Mouse (Mus musculus) embryo, embryonic 11 days (tissue): ENCODE results near the gene Alg11.

Experiments
- DNase-seq: peaks from one replicate; pipeline ENCODE4 v3.0.0-alpha.2; 2015

Alg11 gene

DNA sequence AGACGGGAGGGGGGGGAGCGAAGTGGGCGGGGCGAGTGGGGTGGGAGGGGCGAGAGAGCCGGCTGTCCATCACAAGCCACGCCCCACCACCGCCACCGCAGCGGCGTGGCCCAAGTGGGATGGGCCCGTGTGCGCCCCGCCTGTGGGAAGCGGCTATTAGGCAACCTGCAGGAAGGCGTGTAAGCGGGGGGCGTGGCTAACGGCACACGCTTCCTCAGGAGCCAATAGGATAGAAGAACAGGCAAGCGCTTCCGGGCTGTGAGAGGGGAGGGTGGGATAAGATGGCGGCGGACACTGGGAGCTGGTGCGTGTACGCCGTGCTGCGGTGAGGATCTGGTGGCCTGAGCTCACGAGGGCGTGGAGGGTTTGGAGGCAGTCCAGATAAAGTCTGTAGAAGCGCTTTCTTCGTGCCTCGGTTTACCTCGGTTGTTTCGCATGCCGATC lies at the start of gene Alg11:
Gene Alg11, plus strand, starts transcription at position 276 of the 444 bp plus-strand sequence.
- DNase-seq = peak; percentile 99

DNA sequence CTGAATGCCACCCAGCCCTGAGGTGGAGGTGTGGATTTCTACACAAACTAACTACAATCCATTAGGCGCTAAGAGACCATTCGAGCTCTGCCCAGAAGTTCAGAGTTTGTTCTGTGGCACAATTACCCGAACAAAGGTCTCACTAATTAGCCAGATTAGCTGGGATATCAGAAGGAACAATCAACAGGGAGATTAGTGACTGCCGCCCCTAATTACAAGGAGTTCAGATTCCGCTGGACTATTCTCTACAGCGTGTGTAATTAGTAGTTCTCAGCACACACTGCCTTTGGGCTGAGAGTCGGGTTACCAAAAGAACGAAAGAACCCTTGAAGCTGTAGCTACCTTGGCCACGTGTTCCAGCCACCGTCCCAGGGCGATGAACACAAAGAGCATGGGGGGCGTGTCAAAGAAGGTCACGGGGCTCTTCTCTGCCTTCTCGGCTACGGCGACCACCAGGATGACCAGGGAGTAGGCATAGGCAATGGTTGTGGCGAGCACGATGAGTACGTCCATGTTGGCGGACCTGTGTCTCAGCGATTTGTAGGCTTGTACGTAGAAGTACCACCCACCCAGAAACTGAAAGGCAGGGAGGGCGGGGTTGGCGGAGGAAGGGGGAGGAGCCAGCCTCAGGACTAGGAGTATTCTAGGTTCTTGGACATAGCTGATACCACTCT lies 47.4 kb upstream of the Alg11 start:
- peak; percentile 22 for DNase-seq

GRCm38 (mm10) chr8:22017731-22018130 lies 42.8 kb upstream of the Alg11 start:
- no peak for DNase-seq

DNA sequence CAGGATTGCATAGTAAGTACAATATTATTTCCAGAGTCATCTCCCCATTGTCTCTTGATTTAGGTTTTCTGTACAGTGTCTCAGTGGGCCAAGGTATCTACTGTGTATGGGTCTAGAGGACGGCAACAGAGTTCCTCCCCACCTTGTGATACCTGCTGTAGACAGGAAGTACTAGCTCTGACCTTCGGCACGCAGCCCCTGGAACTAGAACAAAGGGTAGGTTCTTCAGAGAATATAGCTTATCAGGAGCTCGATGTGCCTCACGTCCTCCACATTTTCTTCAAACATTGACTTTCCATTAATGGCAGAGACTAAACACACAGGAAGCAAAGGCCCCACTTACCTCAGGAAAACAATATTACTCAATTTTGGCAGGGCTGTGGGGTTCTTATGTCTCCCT lies 41.0 kb upstream of the Alg11 start:
- no peak for DNase-seq

GRCm38 (mm10) chr8:22022244-22022643 lies 38.3 kb upstream of the Alg11 start:
- DNase-seq = peak; percentile 24

DNA sequence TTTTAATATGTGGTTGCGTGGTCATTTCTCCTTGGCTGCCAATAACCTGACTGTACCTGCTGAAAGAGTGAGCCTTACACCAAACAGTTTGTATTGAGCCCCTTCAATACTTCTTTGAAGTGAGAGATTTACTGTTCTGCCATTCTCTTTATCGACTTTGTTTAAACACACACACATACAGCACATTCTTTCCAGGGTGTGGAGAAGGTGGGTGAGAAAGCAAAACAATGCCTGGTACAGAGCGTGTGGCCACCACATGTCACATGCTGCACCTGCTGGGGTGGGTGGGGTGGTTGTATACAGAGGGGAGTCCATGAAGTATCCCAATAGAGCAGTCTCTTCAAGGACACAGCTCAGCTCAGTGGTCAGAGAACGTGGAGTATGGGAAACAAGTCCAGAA lies 35.3 kb upstream of the Alg11 start:
- DNase-seq = no peak

DNA sequence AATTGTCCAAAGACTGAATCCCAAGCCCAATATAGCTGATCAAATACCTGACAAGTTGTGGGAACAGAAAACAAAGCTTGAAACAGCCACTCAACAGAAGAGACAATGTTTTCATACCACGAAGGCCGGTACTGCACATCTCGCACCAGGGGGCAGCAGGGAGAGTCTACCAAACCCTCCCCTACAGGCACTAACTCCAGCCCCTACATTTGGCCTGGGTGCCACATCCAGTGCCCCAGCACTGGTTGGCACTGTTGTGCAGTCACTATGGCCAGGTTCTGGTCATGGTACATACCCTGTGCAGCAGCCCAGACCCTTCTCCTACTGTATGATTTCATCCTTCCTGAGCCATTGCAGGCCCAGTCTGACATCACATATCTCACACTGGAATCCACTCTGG lies 31.5 kb upstream of the Alg11 start:
- no peak for DNase-seq

GRCm38 (mm10) chr8:22030990-22031389 lies 29.5 kb upstream of the Alg11 start:
- no peak for DNase-seq

DNA sequence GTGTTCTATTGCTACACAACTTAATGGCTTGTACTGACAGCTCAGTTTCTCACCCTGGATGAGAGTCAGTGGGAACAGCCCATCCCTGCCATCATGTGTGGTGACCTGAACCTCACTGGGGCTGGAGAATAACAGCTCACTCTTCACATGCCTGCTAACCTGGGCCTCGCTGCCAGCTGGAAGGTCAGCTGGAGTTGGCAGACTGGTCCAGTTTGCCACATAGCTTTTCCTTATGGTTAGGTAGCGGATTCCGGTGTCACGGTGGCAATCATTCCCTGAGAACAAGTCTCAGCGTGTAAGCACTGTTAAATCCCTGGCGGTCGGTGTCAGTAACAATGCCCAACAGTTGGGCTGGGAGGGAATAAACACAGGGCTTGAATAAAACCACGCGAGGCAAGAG lies 24.4 kb upstream of the Alg11 start:
- DNase-seq = no peak

DNA sequence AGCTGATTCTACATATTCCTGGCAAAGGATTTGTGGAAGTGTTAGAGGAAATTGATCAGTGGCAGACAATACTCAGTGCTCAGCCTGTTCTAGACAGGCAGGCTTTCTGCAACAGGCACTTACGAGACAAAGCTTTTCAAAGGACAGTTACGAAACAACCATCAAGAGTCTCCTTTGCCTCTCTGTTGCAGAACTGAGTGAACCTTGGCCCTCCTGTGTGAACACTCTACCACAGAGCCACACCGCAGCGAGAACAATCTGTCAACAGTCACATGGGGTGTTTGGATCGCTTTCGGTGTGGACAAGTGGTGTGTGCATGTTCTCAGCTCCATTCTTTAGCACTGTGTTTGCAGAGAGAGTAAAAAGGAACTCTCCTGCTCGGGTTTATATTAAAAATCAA lies 23.5 kb upstream of the Alg11 start:
- DNase-seq = no peak

GRCm38 (mm10) chr8:22039468-22040152 lies 20.9 kb upstream of the Alg11 start:
- peak; percentile 21 for DNase-seq

DNA sequence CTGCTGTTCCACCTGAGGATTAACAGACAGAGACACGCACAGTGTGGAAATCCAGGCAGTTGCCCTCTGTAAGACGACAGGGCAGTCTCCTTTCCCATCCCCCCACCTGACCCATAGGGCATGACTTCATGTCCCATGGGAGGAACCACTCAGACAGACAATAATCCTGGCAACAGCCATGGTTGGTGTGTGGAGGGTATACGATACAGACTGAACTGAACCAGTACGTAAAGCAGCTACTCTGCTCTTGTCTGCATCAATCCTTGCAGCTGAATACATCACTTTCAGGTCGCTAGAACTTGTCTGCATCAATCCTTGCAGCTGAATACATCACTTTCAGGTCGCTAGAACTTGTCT lies 20.4 kb upstream of the Alg11 start:
- DNase-seq = peak; percentile 7

GRCm38 (mm10) chr8:22042515-22042914 lies 18.0 kb upstream of the Alg11 start:
- DNase-seq = no peak

DNA sequence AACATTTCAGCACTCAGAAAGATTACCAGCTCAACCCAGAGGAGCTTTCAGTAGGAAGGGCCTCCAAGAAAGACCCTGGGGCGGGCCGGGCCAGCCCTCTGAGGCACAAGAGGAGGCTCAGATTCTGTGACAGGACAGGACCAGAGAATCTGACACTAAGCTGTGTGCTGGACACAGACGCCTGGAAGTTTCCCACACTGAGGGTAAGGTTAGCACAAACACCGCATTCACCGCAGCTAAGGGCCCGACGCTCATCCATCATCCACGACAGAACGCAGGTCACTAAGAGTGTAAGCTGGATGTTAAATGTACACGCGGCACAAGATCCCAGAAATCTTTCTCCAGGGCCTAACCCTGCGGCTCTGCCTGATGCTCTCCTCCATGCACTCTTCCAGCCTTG lies 16.8 kb upstream of the Alg11 start:
- DNase-seq = peak; percentile 42

- peak; percentile 74 for DNase-seq
Measured at GRCm38 (mm10) chr8:22047699-22048464, 12.6 kb upstream of the Alg11 start.

GRCm38 (mm10) chr8:22054674-22055491 lies 5.6 kb upstream of the Alg11 start:
- DNase-seq = no peak

GRCm38 (mm10) chr8:22055492-22055877 lies 5.0 kb upstream of the Alg11 start:
- no peak for DNase-seq

- DNase-seq = no peak
Measured at GRCm38 (mm10) chr8:22056850-22057249, 3.7 kb upstream of the Alg11 start.

GRCm38 (mm10) chr8:22058368-22058767 lies 2.2 kb upstream of the Alg11 start:
- DNase-seq = no peak

DNA sequence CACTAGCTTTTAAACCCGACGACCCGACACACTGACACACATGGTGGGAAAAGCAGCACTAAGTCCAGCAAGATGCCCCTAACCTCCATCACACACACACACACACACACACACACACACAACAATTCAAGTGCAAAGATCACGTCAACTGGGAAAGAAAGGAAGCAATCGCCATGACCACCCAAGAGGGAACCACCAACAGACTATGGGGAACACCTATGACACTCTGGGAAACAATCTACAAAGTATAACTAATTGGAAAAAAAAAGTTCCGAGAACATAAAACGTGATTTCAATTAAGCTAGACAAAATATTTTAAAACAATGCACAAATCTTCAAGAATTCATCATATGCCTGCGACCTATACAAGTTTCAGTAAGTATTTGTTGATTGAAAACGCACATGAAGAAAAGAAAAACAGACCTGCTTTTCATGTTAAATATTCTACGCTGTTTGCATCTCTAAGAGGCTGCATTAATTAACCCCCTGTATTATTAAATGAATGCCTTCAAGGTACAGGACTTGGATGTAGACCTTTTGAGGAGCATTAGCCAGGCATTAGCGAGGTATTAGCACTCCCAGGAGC lies 1.3 kb upstream of the Alg11 start:
- DNase-seq = no peak

GRCm38 (mm10) chr8:22059821-22060445 lies 588 bp upstream of the Alg11 start, which contains the start of gene Atp7b:
TSS of gene Atp7b (minus strand) at chr8:22060305.
- DNase-seq = no peak

DNA sequence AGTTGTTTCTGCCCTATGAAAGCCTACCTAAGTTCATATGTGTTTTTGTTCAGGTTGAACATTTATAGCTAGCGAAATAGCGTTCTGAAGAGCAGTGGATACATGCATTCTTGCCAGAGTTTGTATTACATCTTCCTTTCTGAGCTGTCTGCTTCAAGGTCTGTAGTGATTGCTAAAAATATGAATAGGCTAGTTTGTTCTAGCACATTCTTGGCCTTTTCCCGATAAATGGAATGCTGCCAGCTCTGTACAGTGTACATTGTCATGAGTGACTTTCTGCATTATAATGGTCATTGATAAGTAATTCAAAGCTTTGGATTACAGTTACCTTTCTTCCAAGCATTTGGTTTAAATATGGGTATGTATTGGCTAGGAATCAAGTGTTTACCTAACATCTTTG lies 605 bp downstream of the Alg11 start:
- no peak for DNase-seq
